Mouse (Mus musculus): Measurements from ENCODE around the gene Ube2s. TPM values are rescaled to one million over a fixed set of nuclear protein-coding genes. Genes with fewer than 3 reads are reported as not detected.

The Ube2s gene
- total and polyA plus RNA-seq, 3 experiments = 341 to 740 TPM; not detected in 1

GRCm38 (mm10) chr7:4777851-4778637 lies 34.3 kb downstream of the Ube2s start:
- peaks cover 5 to 14% of the 10 kb centered on the region in 2 experiments; a peak in 3 of 4 replicates for H3K27me3 ChIP-seq (ENCODE audit: control insufficient read depth in 1 of 2, insufficient read depth in 2 of 2, low read length in 2 of 2)
- H3K27ac ChIP-seq (ENCODE audit: control insufficient read depth, low read depth, low read length) = no peak overlapping the region
- no peaks in the 10 kb centered on the region for H3K9me3 ChIP-seq (replicated peaks; ENCODE audit: insufficient read depth, low read length)
- peaks cover 0 to 12% of the 10 kb centered on the region in 2 experiments; a peak in 1 of 4 replicates for H3K4me1 ChIP-seq (ENCODE audit: control insufficient read depth in 1 of 2, insufficient read depth in 2 of 2, low read length in 2 of 2)
- H3K36me3 ChIP-seq (ENCODE audit: control insufficient read depth in 1 of 2, insufficient read depth in 2 of 2, low read length in 2 of 2) = no peaks in the 10 kb centered on the region
- no peak overlapping the region for H3K9ac ChIP-seq (ENCODE audit: control insufficient read depth, low read depth, low read length, poor library complexity, severe bottlenecking)
- no peaks in the 10 kb centered on the region for H3K79me2 ChIP-seq (ENCODE audit: control insufficient read depth, insufficient read depth, low read length, poor library complexity)
- no peak for TF ChIP-seq KAT2A (conservative IDR thresholded peaks at IDR 0.05; ENCODE audit: low read depth, low read length)
- no peak for TF ChIP-seq BHLHE40 (IDR thresholded peaks at IDR 0.05; ENCODE audit: borderline replicate concordance, low read depth, low read length)
- no peak overlapping the region for H3K4me3 ChIP-seq (ENCODE audit: control insufficient read depth in 1 of 2, insufficient read depth in 1 of 2, low read depth in 2 of 2, low read length in 2 of 2)
- no peak for DNase-seq (ENCODE audit: low read depth, low spot score)

- no peak for TF ChIP-seq NRF1 (IDR thresholded peaks at IDR 0.05; ENCODE audit: insufficient read depth, low read depth, low read length, poor library complexity, severe bottlenecking)
- TF ChIP-seq JUND (IDR thresholded peaks at IDR 0.05; ENCODE audit: low read depth, low read length) = no peak
- no peak for TF ChIP-seq POLR2AphosphoS5 (IDR thresholded peaks at IDR 0.05; ENCODE audit: borderline replicate concordance, low read depth, low read length)
- TF ChIP-seq MAX (IDR thresholded peaks at IDR 0.05; ENCODE audit: low read length) = no peak
- TF ChIP-seq ELF1 (IDR thresholded peaks at IDR 0.05; ENCODE audit: low read depth, low read length) = no peak
- H3K9ac ChIP-seq (ENCODE audit: control insufficient read depth, low read depth, low read length, poor library complexity, severe bottlenecking) = peak overlapping the region; percentile 39; the same call in 1 of the 2 replicates
- no peaks in the 10 kb centered on the region for H3K79me2 ChIP-seq (ENCODE audit: control insufficient read depth, insufficient read depth, low read length, poor library complexity)
- peaks cover 0 to 12% of the 10 kb centered on the region in 2 experiments; a peak in 1 of 4 replicates for H3K4me1 ChIP-seq (ENCODE audit: control insufficient read depth in 1 of 2, insufficient read depth in 2 of 2, low read length in 2 of 2)
- H3K9me3 ChIP-seq (replicated peaks; ENCODE audit: insufficient read depth, low read length) = no peaks in the 10 kb centered on the region
- peaks cover 5 to 14% of the 10 kb centered on the region in 2 experiments; a peak in 3 of 4 replicates for H3K27me3 ChIP-seq (ENCODE audit: control insufficient read depth in 1 of 2, insufficient read depth in 2 of 2, low read length in 2 of 2)
- peak overlapping the region in 1 of 2 experiments; percentile 40; a peak in 1 of 4 replicates for H3K4me3 ChIP-seq (ENCODE audit: control insufficient read depth in 1 of 2, insufficient read depth in 1 of 2, low read depth in 2 of 2, low read length in 2 of 2)
- DNase-seq (ENCODE audit: low read depth, low spot score) = peak; percentile 49
- H3K27ac ChIP-seq (ENCODE audit: control insufficient read depth, low read depth, low read length) = no peak overlapping the region
- no peaks in the 10 kb centered on the region for H3K36me3 ChIP-seq (ENCODE audit: control insufficient read depth in 1 of 2, insufficient read depth in 2 of 2, low read length in 2 of 2)
These were observed 35.2 kb downstream of the Ube2s start for GRCm38 (mm10) chr7:4776861-4777830.

- no peaks in the 10 kb centered on the region for H3K9me3 ChIP-seq (replicated peaks; ENCODE audit: insufficient read depth, low read length)
- DNase-seq (ENCODE audit: low read depth, low spot score) = no peak
- H3K4me3 ChIP-seq (ENCODE audit: control insufficient read depth in 1 of 2, insufficient read depth in 1 of 2, low read depth in 2 of 2, low read length in 2 of 2) = no peak overlapping the region
- no peak overlapping the region for H3K27ac ChIP-seq (ENCODE audit: control insufficient read depth, low read depth, low read length)
- H3K36me3 ChIP-seq (ENCODE audit: control insufficient read depth in 1 of 2, insufficient read depth in 2 of 2, low read length in 2 of 2) = no peaks in the 10 kb centered on the region
- peaks cover 0 to 12% of the 10 kb centered on the region in 2 experiments; a peak in 1 of 4 replicates for H3K4me1 ChIP-seq (ENCODE audit: control insufficient read depth in 1 of 2, insufficient read depth in 2 of 2, low read length in 2 of 2)
- peaks cover 5 to 14% of the 10 kb centered on the region in 2 experiments; a peak in 3 of 4 replicates for H3K27me3 ChIP-seq (ENCODE audit: control insufficient read depth in 1 of 2, insufficient read depth in 2 of 2, low read length in 2 of 2)
- no peak overlapping the region for H3K9ac ChIP-seq (ENCODE audit: control insufficient read depth, low read depth, low read length, poor library complexity, severe bottlenecking)
- H3K79me2 ChIP-seq (ENCODE audit: control insufficient read depth, insufficient read depth, low read length, poor library complexity) = no peaks in the 10 kb centered on the region
- TF ChIP-seq MAX (IDR thresholded peaks at IDR 0.05; ENCODE audit: low read length) = no peak
- TF ChIP-seq ZNF384 (IDR thresholded peaks at IDR 0.05; ENCODE audit: low read depth, low read length) = no peak
- TF ChIP-seq CTCF (IDR thresholded peaks at IDR 0.05 in 2 of 3, conservative IDR thresholded peaks at IDR 0.05 in 1 of 3; ENCODE audit: control insufficient read depth in 1 of 3, insufficient read depth in 1 of 3, low read depth in 2 of 3, low read length in 3 of 3, poor library complexity in 1 of 3, severe bottlenecking in 1 of 3) = no peak
- no peak for TF ChIP-seq TAL1 (IDR thresholded peaks at IDR 0.05; ENCODE audit: low read length)
- no peak for TF ChIP-seq KAT2A (conservative IDR thresholded peaks at IDR 0.05; ENCODE audit: low read depth, low read length)
- no peak for TF ChIP-seq TCF12 (IDR thresholded peaks at IDR 0.05; ENCODE audit: low read depth, low read length)
- no peak for TF ChIP-seq JUND (IDR thresholded peaks at IDR 0.05; ENCODE audit: low read depth, low read length)
- TF ChIP-seq TBP (IDR thresholded peaks at IDR 0.05; ENCODE audit: low read depth, low read length) = no peak
- TF ChIP-seq RAD21 (IDR thresholded peaks at IDR 0.05; ENCODE audit: low read depth, low read length) = no peak
- no peak for TF ChIP-seq BHLHE40 (IDR thresholded peaks at IDR 0.05; ENCODE audit: borderline replicate concordance, low read depth, low read length)
- TF ChIP-seq POLR2AphosphoS5 (IDR thresholded peaks at IDR 0.05; ENCODE audit: borderline replicate concordance, low read depth, low read length) = no peak
- no peak for TF ChIP-seq ETS1 (IDR thresholded peaks at IDR 0.05; ENCODE audit: low read depth, low read length)
- no peak for TF ChIP-seq HCFC1 (IDR thresholded peaks at IDR 0.05; ENCODE audit: low read depth, low read length)
- TF ChIP-seq GABPA (IDR thresholded peaks at IDR 0.05; ENCODE audit: low read depth, low read length) = no peak
- TF ChIP-seq UBTF (IDR thresholded peaks at IDR 0.05; ENCODE audit: borderline replicate concordance, insufficient read depth, low read depth, low read length) = no peak
- no peak for TF ChIP-seq POLR2AphosphoS2 (IDR thresholded peaks at IDR 0.05; ENCODE audit: low read length)
- TF ChIP-seq ZKSCAN1 (IDR thresholded peaks at IDR 0.05; ENCODE audit: low read depth, low read length) = no peak
- TF ChIP-seq MAZ (IDR thresholded peaks at IDR 0.05; ENCODE audit: low read depth, low read length) = no peak
These were observed 36.3 kb downstream of the Ube2s start for GRCm38 (mm10) chr7:4776131-4776530.

Data from MEL (cell line).